Mouse (Mus musculus): ENCODE data around the gene Zfp442.
"Not testable (repeated sequence)": the region's sequence is repeated elsewhere in the genome, so short reads cannot be mapped to it uniquely, and the experiment has no call there.

- not testable (repeated sequence) for TF ChIP-seq POLR2A, CTCF (IDR thresholded peaks at IDR 0.05; ENCODE audit: extremely low read depth, insufficient read depth, low read length)
These were observed 39.1 kb downstream of the Zfp442 start for GRCm38 (mm10) chr2:150412146-150412545.

All from cortical plate, adult 2 months (tissue).